Mouse (Mus musculus): ENCODE results near the gene Gm21904.
"Not testable (repeated sequence)": the region's sequence is repeated elsewhere in the genome, so short reads cannot be mapped to it uniquely, and the experiment has no call there.

DNA sequence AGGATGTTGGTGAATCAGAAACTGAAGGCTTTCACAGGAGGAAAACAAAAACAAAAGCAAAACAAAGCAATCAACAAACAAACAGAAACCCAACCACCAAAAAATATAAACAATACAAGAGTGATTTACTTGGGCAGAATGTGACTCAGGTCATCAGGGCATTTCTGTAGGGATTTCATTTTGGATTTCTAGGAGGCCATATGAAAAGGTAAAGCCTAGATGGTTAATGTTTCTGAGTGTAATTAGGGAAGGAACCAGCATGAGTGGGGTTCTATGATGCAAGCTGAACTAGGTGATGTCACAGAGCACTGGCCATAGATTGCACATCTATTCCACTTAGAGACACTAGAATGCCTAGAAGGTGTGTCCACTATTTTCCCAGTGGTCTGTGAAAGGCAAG lies 28.4 kb upstream of the Gm21904 start, which contains the start of the genes Gm20772 and Gm20831:
- TF ChIP-seq EP300, CTCF (IDR thresholded peaks at IDR 0.05; ENCODE audit: low read depth): not testable (repeated sequence)

All from liver, postnatal 0 days (tissue).